Mouse (Mus musculus) olfactory bulb, adult 2 months (tissue): ENCODE results near the gene Pom121.

ENCODE experiments used
- CTCF ChIP-seq: fragments of 200-500 bp; IDR thresholded peaks from 2 replicates; pipeline ENCODE4 v1.5.1; 2012; ENCODE audit warnings: low read depth, mild to moderate bottlenecking, low read length, moderate library complexity; ENCODE audit not compliant: insufficient read depth
- POLR2A ChIP-seq: fragments of 200-500 bp; IDR thresholded peaks from 2 replicates; pipeline ENCODE4 v1.6.1; 2012; ENCODE audit warnings: mild to moderate bottlenecking, low read depth, low read length, moderate library complexity; ENCODE audit not compliant: insufficient read depth

DNA sequence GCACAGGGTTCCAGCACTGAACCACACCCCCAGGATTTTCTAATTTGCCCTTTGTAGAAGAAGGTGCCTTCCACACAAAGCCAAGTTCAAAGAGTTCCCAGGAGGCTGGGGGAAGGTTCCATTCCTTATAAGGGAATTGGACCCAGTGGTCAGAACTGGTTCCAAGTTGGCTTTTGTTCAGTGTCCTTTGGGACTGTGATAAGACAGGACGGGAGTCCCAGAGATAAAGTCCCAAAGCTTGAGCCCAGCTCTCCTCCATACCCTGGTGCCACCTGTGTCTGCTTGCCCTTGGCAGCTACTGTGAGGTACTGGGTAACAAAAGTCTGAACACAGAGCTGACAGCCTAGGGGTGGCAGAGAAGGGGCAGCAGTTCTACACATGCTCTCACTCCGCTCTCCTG is 34.6 kb downstream of the Pom121 start:
- TF ChIP-seq CTCF (no peak), POLR2A (no peak)
